Mouse (Mus musculus) liver, adult (tissue): ENCODE results near the gene Ptgs1.

Experiments
- GATA4 ChIP-seq: IDR thresholded peaks from 2 replicates; pipeline ENCODE4 v1.6.1; 2014; ENCODE audit warnings: mild to moderate bottlenecking, low read length; ENCODE audit not compliant: insufficient replicate concordance

Ptgs1 gene

DNA sequence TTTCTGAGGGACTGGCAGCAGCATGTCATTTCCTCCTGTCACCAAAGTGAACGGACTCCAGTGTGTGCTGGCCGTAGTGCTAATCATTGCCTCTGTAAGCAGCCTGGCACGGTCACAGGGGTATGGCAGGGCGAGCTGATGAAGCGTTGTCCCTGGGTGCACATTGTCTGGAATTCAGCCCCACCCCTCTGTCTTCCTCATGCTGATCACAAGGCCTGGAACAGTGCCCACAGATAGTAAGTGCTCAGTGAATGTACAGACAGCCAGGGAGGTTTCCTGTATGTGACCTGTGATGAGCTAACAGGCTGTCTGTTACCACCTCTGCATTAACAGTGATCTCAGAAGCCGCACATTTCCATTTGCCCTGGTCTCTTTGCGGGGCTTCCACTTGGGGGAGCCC is 17.1 kb upstream of the Ptgs1 start:
- peak; percentile 48; the same call in 1 of the 2 replicates for TF ChIP-seq GATA4

DNA sequence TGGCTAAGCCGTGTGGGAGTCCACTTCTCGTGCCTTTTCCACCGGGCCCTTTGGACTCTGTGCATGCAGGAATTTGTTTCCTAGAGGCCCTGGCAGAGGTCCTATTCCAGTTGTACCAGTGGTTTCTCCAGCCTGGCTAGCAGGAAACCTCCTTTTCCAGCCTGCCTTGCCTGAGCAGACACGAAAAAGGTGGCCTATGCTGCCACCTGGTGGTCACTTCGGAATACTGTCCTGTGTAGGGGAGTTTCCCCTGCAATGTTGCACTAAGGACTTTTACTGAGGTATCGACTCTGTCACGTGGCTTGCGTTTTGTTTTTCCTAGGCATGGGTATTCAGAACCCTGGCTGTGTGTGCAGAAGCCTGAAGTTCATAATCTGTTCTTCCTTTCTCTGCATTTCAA is 16.2 kb upstream of the Ptgs1 start:
- no peak for TF ChIP-seq GATA4

DNA sequence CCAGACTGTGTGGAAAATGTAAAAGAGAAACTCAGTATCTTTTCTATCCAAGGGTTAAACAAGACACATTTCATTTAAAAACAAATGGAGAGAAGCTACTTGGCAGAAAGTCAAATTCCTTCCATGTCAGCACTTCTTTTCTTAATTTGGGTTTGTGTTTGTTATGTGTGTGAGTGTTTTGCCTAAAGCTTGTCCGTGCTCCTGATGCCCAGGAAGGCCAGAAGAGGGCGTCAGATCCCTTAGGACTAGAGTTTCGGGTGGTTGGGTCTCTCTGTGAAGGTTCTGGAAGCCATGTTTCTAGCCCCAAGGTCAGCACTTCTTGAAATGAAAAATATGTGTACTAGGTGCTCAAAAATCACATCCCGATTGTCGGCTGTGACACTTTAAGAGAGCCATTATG is 15.8 kb upstream of the Ptgs1 start:
- TF ChIP-seq GATA4, result no peak

DNA sequence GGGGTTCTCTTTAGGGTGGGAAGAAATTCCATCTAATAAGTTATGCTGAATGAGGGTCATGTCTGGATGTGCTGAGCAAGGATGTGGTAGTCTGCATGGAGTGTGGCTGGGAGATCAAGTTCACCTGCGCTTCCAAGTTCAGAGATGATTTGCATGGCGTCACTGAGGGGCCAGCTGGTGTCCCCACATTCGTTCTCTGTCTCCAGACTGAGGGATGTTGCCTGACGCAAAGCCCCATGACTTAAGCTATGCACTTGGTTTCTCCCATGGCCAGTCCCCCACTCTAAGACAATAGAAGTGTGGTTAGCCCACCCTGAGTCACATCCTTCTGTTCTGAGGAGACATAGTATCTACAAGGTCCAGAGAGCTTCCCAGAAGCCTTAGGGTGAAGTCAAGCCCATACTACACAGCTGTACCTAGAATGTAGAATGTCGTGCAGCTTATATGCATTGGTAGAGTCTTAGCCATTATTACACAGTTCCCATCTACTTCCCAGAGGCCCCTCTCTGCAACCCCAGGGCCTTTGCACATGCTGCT is 15.0 kb upstream of the Ptgs1 start:
- TF ChIP-seq GATA4, result no peak

DNA sequence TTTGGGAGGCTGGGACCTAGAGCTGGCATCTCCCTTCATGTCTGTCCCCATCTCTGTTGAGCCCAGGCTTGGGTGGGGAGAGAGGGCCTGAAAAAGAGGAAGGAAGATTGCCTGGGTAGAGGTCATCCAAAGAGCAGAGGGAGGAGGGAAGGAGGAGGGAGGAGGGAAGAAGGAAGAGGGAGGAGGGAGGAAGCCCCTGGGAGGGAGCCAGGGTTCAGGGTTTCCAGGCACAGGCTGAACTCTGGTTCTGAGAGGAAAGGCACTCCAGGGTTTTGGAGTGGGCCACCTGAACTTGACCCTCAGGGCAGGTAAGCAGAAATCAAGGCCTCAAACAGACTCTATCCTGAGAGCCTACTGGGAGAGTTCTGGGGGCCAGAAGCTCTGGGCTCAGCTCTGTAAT is 13.7 kb upstream of the Ptgs1 start:
- TF ChIP-seq GATA4, result no peak

DNA sequence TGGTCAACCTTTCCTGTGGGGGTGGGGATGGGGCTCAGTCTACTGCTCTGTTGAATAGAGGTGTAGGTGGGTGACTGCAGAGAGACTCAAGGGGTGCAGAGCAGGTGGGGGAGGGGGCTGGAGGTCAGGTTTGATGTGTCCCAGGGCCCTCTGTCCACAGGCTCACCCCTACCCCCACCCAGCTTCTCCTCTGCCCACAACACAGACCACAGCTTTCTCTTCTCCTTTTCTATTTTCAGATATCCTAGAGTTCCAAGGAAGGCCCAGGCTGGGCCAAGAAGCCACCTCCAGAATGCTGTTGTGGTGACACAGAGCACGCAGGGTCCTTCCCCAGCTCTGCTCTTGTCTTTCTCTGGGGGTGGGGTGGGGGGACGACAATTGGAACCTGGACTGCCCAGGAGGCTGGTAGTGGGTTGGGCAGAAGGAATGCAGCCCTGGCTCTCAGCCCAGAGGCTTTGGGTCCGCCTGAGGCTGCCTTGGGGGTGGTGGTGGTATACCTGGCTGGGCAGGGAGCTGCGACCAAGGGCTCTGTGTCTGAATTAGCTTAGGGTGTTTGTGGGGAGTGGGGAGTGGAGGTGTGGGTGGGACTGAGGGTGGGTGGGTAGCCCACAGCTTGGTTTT is 13.2 kb upstream of the Ptgs1 start:
- TF ChIP-seq GATA4, result no peak

DNA sequence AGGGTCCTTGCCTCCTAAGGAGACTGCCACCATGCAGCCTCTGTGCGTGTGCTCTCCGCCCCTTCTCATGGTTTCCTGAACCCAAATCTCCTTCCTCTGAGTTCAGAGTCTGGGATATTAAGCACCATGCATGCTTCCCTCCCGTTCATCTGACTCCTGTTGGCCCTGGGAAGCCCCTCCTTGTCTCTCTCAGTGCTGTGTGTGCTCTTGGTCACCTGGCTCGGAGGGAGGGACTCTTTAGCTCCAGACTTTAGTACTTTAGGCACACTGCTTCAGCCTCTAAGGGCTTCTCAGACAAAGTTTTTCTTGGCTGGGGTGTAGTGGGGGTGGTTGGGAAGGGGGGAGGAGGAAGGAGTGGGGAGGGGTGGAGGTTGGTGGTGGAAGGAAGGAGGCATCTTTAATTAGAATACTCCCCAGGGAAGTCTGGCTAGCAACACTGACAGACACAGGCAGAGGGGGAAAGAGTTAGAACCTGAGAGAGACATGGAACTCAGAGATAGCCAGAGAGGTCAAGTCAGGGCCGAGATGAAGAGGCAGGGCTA is 12.5 kb upstream of the Ptgs1 start:
- TF ChIP-seq GATA4, result no peak

DNA sequence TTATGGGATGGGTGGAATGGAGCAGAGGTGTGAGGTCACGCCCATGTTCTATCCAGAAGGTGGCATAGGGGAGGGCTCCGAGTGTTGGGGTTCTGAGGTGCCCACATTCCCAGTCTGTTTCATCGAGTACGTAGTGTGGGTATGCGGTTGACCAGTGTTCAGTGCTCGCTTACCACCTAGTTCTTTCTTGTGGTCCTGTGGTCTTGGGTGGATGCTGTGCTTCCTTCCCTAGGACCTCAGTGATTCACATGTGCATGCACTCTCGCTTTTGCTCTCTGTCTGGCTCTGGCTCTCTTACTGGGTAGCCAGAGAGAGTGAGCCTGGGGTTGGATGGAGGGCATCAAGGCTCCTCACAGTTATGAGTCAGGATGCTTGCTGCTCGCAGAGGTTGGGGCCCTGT is 10.1 kb upstream of the Ptgs1 start:
- TF ChIP-seq GATA4, result no peak

DNA sequence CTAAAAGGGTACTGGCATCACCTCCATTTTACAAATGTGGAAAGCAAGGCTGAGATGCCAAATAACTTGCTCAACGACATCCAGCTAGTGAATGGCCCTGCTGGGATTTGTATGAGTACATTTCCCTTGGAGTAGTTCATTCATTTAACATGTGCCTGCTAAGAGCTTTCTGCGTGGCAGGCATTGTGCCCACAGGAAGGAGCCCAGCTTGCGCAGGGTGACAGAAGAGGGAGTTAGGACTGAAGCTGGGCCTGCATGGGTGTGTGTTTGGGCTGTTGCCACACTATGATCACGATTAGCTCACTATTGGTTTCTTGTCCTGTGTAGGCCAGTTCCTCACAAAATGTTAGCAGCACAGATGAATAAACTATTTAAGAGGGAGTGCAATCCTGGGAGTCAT is 9.3 kb upstream of the Ptgs1 start:
- no peak for TF ChIP-seq GATA4

DNA sequence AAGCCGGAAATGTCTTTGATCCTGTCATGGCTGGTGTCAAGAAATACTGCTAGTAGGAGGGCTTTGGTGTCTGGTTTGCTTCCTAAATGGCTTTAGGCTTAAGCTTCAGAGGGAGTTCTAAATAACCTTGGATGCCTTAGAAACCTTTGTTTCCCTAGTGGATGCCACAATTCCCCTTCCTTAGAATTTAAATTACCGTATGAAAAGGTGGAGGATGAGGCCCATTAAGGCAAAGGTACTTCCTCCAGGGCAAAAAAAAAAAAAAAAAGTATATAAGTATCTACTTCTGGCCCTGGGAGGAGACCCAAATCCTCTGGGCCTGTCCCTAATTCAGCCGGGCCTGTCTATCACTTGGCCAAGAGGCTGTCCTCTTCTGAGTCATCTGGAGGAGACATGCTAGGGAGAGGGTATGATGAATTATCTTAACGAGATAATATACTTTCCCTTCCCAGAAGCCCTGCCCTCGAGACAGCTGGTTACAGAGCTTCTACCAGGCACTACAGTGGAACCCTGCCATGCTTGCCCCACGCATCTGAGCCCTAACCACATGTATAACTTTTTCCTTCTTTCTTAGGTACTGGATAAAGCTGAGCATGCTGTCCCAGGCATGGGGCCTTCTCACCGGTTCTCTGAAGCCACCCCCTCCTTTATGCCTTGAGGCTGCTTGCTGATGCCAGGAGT is 7.9 kb upstream of the Ptgs1 start:
- no peak for TF ChIP-seq GATA4

DNA sequence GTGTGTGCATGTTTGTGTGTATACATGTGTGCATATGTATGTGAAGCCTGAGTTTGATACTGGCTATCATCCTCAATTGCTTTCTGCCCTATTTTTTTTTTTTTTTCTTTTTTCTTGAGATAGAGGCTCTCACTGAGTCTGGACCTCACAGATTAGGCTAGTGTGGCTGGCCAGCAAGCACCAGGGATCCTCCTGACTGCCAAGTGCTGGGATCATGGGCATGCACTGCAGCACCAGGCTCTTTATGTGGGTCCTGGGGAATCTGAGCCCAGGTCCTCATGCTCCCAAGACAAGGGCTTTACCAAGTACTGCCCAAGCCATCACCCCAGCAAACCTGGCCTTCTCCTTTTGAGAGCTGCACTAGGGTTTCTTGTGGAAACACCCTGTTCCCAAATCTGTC is 6.8 kb upstream of the Ptgs1 start:
- no peak for TF ChIP-seq GATA4

DNA sequence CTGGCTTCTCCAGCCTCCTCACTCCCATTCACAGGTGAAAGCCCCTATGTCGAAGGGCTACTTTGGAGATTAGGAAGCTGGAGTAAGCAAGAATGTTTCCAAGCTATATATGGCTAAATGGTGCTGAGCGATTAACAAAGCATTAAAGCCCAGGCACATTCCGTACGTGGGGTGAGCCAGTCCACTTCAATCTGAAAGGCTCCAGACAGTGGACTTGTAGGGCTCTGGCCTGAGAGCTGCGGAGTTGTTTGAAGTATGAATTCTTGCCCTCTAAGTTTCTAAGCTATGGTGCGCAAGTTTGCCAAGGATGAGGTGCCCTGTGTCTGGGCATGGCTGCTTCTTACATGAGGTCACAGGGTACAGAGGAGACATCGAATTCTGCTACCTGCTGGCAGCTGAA is 6.1 kb upstream of the Ptgs1 start:
- TF ChIP-seq GATA4, result no peak

DNA sequence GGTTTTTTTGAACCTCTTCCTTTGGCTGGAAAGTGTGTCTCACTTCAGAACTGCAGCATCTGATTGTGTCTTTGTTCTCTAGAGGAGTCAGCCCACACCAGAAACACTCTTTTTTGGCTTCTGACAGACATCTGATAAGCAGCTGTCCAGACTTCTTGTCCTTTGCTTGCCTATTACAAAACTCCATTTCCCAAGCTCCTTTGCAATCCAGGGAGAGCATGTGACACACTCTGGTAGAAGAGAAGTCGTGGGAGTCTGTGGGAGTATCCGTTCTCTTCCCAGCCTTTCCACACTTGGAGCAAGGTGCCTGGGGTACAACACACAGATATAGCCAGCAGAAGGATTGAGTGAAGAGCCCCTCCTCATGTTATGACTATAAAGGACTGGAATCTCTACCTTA is 5.6 kb upstream of the Ptgs1 start:
- no peak for TF ChIP-seq GATA4

DNA sequence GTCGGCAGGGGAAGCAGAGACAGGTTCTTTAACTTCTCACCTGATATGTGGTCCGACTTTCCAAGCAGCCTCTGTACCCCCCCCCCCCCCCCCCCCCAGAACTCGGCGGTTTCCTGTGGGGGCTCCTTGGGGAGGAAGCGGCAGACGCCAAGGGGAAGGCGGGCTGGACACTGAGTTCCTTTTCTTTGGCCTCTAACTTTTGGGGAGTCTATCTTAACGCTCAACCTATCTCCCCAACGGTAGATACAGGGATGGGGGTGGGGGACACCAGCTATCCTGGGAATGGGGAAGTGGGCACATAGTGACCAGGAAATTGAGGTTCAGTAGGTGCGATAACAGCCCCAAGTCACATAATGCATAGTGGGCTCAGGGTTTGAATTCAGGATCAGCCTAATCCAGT is 741 bp downstream of the Ptgs1 start:
- no peak for TF ChIP-seq GATA4

DNA sequence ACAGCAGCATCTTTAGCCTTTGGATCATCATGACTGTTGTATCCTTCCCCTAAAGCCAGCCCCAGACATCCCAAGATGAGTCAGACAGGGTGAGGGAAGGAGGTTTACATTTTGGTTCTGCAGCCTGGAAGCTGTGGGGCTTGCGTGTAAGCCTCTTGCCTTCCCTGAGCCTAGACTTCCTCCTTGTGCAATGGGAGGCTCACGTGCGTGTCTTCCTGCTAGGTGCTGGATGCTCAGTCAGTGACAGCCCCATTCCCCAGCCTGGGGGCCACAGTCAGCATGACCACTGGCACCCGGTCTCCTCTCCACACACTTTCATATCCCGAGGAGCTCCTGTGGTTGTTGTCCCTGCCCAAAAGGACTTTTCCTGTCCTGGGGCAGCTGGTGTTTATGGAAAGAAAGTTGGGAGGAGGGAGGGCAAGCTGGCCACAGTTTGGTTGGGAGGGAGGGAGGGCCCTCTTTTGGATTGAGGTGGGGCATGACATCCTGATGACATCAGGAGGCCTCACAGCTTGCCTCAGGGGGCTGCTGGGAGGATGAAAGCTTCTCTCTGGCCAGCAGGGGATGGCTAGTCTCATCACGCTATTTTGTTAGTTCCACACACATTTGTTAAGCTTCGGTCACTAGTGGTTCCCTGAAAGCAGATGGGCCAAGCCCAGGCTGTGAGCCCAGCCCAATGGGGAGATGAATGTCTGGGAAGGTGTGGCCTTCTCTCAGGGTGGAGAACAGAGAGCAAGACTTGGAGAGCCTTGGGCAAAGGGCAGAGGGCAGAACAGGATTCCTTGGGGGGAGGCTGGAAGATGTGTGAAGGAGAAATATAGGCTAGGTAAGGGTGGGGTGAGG is 4.5 kb downstream of the Ptgs1 start:
- TF ChIP-seq GATA4, result no peak

DNA sequence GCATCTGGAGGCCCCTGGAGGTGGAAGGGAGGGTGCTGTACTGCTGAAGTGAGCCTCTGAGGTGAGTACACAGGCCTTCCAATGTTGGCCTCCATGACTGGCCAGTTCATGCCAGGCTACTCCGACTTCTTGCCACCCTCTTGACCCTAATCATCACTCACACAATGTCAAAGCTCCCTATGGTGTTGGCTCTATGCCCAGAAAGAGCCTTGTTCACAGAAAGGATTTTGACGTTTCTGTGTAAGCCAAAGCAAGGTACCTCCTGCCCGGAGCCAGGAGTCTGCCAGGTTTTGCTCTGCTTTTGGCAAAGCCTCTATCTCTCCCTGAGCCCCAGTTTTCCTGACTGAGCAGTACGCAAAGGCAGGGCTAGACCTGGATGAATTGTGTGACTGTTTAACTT is 5.7 kb downstream of the Ptgs1 start:
- no peak for TF ChIP-seq GATA4
